Mouse (Mus musculus) hindbrain, embryonic 13.5 days (tissue): ENCODE measurements around the gene Armc9. TPM values are rescaled to one million over a fixed set of nuclear protein-coding genes. Genes with fewer than 3 reads are reported as not detected.

Experiments used
- ATAC-seq: fragments of 200-750 bp; cut with Nextera tagmentation; 2 replicates; pipeline ENCODE4 v1.8.0; 2017; ENCODE audit warnings: moderate TSS enrichment; ENCODE audit not compliant: low FRiP score
- H3K27ac ChIP-seq: fragments of 300-500 bp; sonication (generic); 2 replicates; pipeline ENCODE4 v1.5.1; 2015; ENCODE audit warnings: inconsistent platforms, mild to moderate bottlenecking, moderate library complexity
- H3K27me3 ChIP-seq: fragments of 300-500 bp; sonication (generic); 2 replicates; pipeline ENCODE4 v1.6.1; 2015; ENCODE audit warnings: mild to moderate bottlenecking, inconsistent platforms
- H3K36me3 ChIP-seq: fragments of 300-500 bp; sonication (generic); 2 replicates; pipeline ENCODE4 v1.6.1; 2015; ENCODE audit warnings: mild to moderate bottlenecking, inconsistent platforms
- H3K4me1 ChIP-seq: fragments of 300-500 bp; sonication (generic); replicated peaks from 2 replicates; pipeline ENCODE4 v1.6.1; 2015; ENCODE audit warnings: inconsistent platforms
- H3K4me2 ChIP-seq: fragments of 300-500 bp; sonication (generic); 2 replicates; pipeline ENCODE4 v1.6.1; 2015; ENCODE audit warnings: inconsistent platforms, mild to moderate bottlenecking, moderate library complexity
- H3K4me3 ChIP-seq: fragments of 300-500 bp; sonication (generic); 2 replicates; pipeline ENCODE4 v1.5.1; 2015; ENCODE audit warnings: mild to moderate bottlenecking, inconsistent platforms
- H3K9ac ChIP-seq: fragments of 300-500 bp; sonication (generic); 2 replicates; pipeline ENCODE4 v1.6.1; 2015; ENCODE audit warnings: mild to moderate bottlenecking, inconsistent platforms
- H3K9me3 ChIP-seq: fragments of 300-500 bp; sonication (generic); 2 replicates; pipeline ENCODE4 v1.6.1; 2016; ENCODE audit warnings: inconsistent platforms
- WGBS: fragments of 180-500 bp; shearing (Covaris S2); methylation state at CpG from one replicate; pipeline ENCODE4 v1.1.7; 2015; 5-methylcytosine and 5-hydroxymethylcytosine counted together
- polyA plus RNA-seq: library from polyadenylated mRNA; unstranded; fragments of >200 nt; fragmentation: Nextera tagmentation; extraction: Ambion mirVana; gene quantifications from 2 replicates; pipeline ENCODE4 v1.2.1, GENCODE M21; 2015

The Armc9 gene
- 31.9 and 34.7 TPM in 2 replicates for polyA plus RNA-seq

DNA sequence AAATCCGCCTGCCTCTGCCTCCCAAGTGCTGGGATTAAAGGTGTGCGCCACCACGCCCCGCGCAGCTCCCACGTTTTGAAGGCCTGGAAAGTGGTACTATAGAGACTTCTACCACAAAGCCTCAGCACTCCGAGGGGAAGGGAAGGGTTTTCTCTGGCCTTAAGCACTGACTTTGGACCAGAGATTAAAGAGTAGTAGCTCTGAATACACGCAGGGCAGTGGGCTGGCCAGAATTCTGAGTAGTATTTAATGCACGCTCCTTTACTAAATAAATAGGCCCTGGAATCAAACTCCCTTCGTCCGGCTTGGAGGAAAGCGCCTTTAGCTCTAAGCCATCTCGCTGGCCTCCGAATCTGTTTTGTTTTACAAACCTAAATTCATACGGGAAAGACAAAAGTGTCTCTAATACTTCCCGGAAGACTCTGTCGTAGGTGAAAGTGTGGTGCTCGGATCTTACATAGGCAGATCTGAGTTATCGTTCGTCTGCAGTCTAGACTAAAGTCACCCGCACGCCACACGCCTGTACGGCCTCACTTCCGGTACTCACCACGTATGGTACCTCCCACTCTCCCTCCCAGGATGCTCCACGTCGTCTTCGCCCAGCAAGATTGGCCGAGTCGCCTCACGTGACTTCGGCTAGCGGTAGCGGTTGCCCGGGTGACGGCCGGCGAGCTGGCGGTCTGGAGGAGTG is at the start of gene Armc9:
TSS of gene Armc9 (plus strand) at position 648 of the 691 bp plus-strand sequence.
- peak; percentile 100 for ATAC-seq
- Histone ChIP-seq H3K27me3 (no peaks in the 10 kb centered on the region), H3K4me3 (peak within 1 kb of the TSS; percentile 88), H3K9me3 (no peaks in the 10 kb centered on the region), H3K27ac (peak within 1 kb of the TSS; percentile 86), H3K36me3 (peaks cover 4% of the 10 kb centered on the region), H3K4me2 (peak within 1 kb of the TSS; percentile 84), H3K9ac (peak within 1 kb of the TSS; percentile 91), H3K4me1 (peaks cover 24% of the 10 kb centered on the region)
- 3% methylated on average over 40 of the region's 40 CpGs for WGBS

DNA sequence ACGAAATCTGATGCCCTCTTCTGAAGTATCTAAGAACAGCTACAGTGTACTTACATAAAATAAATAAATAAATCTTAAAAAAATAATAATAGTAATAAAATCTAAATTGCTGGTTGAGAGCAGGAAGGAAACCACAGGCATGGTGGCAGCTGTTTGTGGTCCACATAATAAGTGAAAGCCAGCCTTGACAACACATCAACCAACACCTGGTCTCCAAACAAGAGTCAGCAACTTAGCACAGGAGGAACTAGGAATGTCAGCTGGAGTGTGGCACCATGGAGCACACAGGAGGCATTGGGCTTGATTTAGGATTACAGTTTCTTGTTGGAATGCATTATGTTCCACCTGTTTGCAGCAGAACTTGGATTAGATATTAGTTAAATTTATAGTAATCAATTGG is 49.5 kb upstream of the Armc9 start:
- ATAC-seq, result no peak
- Histone ChIP-seq H3K4me2 (no peak overlapping the region), H3K4me3 (no peak overlapping the region), H3K36me3 (peaks cover 22% of the 10 kb centered on the region), H3K27ac (no peak overlapping the region), H3K9me3 (no peaks in the 10 kb centered on the region), H3K9ac (no peak overlapping the region), H3K4me1 (no peaks in the 10 kb centered on the region), H3K27me3 (no peaks in the 10 kb centered on the region)
- WGBS, result 94% methylated on average over 1 of the region's 1 CpGs

DNA sequence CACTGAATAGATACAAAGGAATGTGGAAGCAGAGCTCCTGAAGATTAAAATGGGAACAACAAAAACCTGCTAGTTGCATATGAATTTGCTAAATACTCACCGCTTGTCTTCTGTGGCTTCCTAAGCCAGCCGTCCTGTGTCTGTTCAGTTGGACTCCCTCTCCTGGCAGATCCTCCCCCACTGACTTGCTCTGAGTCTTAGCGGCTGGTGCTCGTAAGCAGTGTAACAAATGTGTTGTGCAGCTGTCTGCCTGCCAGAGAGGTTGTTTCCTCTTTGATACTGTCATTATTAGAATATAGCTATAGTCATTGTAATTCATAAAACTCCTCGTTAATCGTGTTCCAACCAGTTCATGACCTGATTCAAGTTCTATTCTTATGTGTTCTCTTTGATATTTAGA is 42.8 kb upstream of the Armc9 start, which contains the start of gene Htr2b:
TSS of gene Htr2b (minus strand) at position 192 of the 400 bp plus-strand sequence.
- WGBS, result 62% methylated on average over 6 of the region's 6 CpGs
- Histone ChIP-seq H3K9me3 (no peaks in the 10 kb centered on the region), H3K36me3 (peaks cover 14% of the 10 kb centered on the region), H3K4me1 (no peaks in the 10 kb centered on the region), H3K4me3 (no peak within 1 kb of the TSS), H3K27ac (no peak within 1 kb of the TSS), H3K9ac (no peak within 1 kb of the TSS), H3K4me2 (no peak within 1 kb of the TSS), H3K27me3 (no peaks in the 10 kb centered on the region)
- no peak for ATAC-seq

DNA sequence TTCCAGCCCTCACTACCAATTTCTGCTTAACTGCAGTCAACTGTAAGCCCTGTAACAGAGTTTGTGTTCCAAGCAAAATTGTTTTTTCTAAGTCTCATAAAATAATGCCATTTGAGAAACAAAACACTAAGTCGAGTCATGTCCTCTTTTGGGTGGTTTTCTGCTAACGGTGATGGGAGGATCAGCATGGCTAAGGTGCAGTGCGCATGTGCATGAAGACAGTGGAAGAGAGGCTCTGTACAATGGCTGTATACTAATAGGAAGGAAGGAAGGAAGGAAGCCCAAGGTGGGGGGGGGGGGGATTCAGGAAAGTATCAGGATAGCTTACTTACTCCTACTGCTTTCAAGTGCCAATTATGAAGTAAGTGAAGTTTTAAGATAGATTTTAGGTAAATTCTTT is 40.4 kb upstream of the Armc9 start:
- Histone ChIP-seq H3K4me3 (no peak overlapping the region), H3K9ac (no peak overlapping the region), H3K27me3 (no peaks in the 10 kb centered on the region), H3K4me2 (no peak overlapping the region), H3K9me3 (no peaks in the 10 kb centered on the region), H3K4me1 (no peaks in the 10 kb centered on the region), H3K27ac (no peak overlapping the region), H3K36me3 (peaks cover 29% of the 10 kb centered on the region)
- ATAC-seq, result no peak
- 91% methylated on average over 3 of the region's 3 CpGs for WGBS

DNA sequence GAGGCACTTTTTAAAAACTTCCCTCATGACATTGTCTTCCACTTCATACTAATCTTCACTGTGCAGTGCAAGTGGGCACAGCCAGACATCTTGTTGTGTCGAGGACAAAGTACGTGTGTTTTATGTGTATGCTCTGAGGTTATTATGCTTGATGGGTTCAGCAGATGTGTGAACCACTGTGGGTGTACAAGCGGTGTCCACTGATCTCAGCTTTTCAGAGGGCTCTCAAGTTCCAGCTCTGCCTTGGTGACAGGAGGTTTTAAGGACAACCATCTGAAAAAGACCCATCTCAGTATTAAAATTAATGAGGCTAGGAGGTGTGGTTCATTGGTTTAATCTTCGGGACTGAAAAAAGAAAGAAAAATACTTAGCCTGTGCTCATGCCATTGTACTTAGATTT is 35.0 kb upstream of the Armc9 start:
- H3K27ac ChIP-seq, result no peak overlapping the region
- no peak overlapping the region for H3K9ac ChIP-seq
- peaks cover 56% of the 10 kb centered on the region for H3K36me3 ChIP-seq
- no peak overlapping the region for H3K4me2 ChIP-seq
- H3K4me3 ChIP-seq, result no peak overlapping the region
- WGBS, result 93% methylated on average over 4 of the region's 4 CpGs
- no peaks in the 10 kb centered on the region for H3K27me3 ChIP-seq
- no peaks in the 10 kb centered on the region for H3K4me1 ChIP-seq
- no peaks in the 10 kb centered on the region for H3K9me3 ChIP-seq
- ATAC-seq, result no peak

DNA sequence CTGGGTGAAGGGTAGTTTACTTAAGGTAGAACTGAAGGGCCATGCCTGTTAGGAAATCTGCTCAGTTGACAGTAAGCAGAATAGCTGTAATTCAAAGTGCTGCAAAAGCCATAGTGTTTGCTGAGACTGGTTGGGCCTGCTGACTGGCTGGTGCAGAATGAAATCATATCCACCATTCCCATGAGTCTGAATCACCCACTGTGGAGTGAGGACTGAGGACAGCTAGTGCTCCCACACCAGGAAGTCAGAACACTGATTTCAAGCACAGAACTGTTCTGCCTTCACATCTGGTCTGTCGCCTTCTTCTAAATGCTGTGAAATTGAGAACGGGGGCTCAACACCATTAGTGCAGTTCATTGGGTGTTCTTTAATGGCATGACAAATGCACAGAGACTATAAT is 28.5 kb upstream of the Armc9 start:
- Histone ChIP-seq H3K4me2 (no peak overlapping the region), H3K36me3 (peaks cover 75% of the 10 kb centered on the region), H3K9me3 (no peaks in the 10 kb centered on the region), H3K27me3 (no peaks in the 10 kb centered on the region), H3K27ac (no peak overlapping the region), H3K9ac (no peak overlapping the region), H3K4me1 (no peaks in the 10 kb centered on the region), H3K4me3 (no peak overlapping the region)
- ATAC-seq, result no peak
- 90% methylated on average over 2 of the region's 2 CpGs for WGBS

DNA sequence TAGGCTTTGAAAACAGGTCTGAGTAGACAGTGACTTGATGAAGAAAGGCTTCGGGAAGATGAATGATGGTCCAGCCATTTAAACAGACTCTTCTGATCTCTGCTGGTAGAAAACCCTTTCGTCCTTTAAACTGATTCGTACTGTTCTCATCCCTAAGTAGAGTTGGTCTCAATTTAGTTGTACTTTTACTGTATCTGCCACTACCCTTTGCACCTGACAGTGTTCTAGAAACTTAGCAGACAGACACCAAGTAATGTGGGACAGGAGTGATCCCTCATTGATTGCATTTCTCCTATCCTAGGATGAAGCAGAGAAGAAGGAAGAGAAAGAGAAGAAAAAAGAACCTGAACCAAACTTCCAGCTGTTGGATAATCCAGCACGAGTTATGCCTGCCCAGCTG is 21.2 kb upstream of the Armc9 start, which contains the start of gene Gm21972:
TSS of gene Gm21972 (plus strand) at position 301 of the 400 bp plus-strand sequence.
- Histone ChIP-seq H3K9me3 (no peaks in the 10 kb centered on the region), H3K27ac (no peak within 1 kb of the TSS), H3K4me2 (no peak within 1 kb of the TSS), H3K27me3 (no peaks in the 10 kb centered on the region), H3K4me1 (no peaks in the 10 kb centered on the region), H3K9ac (no peak within 1 kb of the TSS), H3K4me3 (no peak within 1 kb of the TSS), H3K36me3 (peaks cover 84% of the 10 kb centered on the region)
- 96% methylated on average over 4 of the region's 4 CpGs for WGBS
- no peak for ATAC-seq

DNA sequence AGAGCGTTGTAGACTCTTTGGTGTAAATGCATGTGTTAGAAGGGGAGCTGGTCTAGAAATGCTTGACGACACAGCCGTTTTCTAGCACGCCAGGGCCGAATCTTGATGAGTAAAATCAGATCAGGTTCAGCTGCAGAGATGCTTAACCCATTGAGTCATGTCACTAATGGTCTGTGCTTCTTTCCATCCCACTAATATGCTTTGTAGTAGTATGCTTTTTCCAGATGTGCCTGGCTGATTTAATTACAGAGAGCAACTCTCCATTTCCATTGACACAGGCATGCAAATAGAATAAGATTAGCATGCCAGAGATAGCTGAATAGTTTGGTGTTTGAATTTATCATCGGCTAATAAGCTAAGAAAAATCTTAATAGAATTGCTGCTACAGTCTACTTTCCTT is 19.3 kb upstream of the Armc9 start:
- Histone ChIP-seq H3K36me3 (peaks cover 86% of the 10 kb centered on the region), H3K9ac (no peak overlapping the region), H3K9me3 (no peaks in the 10 kb centered on the region), H3K4me1 (no peaks in the 10 kb centered on the region), H3K27me3 (no peaks in the 10 kb centered on the region), H3K4me2 (no peak overlapping the region), H3K4me3 (no peak overlapping the region), H3K27ac (no peak overlapping the region)
- ATAC-seq, result no peak
- WGBS, result 85% methylated on average over 6 of the region's 6 CpGs

DNA sequence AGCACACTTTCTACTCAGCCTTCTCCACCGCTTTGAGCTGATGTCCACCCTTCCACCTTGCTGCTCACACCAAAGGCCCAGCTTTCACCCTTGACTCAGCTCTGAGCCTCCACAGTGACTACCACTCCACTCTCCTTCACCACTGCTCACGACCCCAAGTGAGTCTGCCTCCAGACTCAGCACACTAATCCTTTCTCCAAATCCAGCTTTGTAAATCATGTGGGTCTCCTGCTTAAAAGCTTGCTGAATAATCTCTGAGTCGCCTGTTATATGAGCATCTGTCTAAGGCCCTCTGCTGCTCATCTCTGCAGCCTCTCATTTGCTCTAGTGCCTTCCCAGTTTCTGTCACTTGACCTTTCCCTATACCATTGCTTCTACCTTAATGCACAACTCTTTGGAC is 13.5 kb upstream of the Armc9 start:
- no peak overlapping the region for H3K9ac ChIP-seq
- no peaks in the 10 kb centered on the region for H3K9me3 ChIP-seq
- no peak overlapping the region for H3K4me3 ChIP-seq
- H3K27ac ChIP-seq, result no peak overlapping the region
- H3K36me3 ChIP-seq, result peaks cover 71% of the 10 kb centered on the region
- H3K4me1 ChIP-seq, result no peaks in the 10 kb centered on the region
- no peak overlapping the region for H3K4me2 ChIP-seq
- 90% methylated on average over 3 of the region's 3 CpGs for WGBS
- no peaks in the 10 kb centered on the region for H3K27me3 ChIP-seq
- no peak for ATAC-seq

DNA sequence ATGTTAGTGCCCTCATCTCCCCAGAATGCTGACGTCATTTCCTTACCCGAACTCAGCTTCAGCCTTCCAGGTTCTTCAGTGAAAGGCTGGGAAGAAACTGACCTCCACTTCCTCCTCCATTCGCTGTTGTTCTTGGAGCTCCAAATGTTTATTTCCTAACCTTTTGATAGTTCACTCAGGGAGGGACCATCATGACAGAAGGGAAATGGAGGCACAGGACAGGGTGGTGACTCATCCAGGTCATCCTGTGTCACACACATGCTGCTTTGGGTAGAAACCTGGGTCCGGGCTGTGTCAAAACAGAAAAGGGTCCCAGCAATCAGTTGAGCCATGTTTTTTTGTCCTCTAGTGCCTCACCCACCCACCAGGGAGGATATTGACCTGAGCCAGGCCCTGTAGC is 11.4 kb upstream of the Armc9 start:
- peaks cover 52% of the 10 kb centered on the region for H3K36me3 ChIP-seq
- H3K9ac ChIP-seq, result 0 out of 2 replicates have a peak overlapping the region, but pooled peaks have one; percentile 5
- no peaks in the 10 kb centered on the region for H3K9me3 ChIP-seq
- WGBS, result 91% methylated on average over 4 of the region's 4 CpGs
- H3K27me3 ChIP-seq, result no peaks in the 10 kb centered on the region
- no peak overlapping the region for H3K4me2 ChIP-seq
- no peak overlapping the region for H3K4me3 ChIP-seq
- no peak for ATAC-seq
- no peaks in the 10 kb centered on the region for H3K4me1 ChIP-seq
- H3K27ac ChIP-seq, result no peak overlapping the region

DNA sequence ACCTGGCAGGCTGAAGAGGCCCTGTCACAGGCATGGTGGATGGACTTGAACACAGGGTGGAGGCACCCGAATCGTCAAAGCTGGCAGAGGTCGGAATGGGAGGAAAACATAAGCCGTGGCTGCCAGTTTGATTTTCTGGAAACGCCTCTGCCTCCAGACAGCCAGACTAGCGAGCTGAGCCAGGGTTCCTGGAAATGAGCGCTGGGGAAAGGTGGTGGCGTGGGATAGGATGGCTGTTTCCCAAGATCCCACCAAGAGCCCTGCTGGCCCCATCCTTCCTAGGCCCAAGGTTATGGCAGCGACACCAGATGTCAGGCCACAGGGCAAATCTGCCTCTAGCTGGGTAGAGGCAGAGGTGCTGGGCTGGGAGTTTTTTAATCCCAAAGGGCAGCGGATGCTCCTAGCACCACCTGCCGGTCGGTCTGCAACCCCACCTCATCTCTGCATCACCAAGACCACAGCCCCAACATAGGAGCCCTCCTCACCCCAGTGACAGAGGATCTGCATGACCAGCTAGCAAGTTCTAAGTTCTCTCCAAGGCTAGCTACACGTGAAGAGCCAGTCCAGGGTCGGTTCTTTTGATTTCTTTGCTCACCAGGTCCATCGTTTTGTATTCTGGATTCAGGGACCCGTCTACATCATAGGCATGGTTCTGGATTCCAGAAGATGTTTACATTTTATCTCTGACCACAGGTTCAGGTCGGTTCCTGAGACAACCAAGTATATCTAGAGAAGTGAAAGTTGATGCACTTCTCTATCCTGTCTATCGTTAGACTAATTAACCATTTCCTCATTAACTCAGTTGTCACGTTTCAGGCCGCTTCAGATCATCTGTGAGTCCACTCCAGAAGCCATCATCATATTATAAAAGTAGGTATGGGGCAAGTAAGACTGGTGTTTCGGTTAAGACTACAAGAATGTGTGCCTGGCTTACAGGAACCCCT is 10.3 kb upstream of the Armc9 start:
- Histone ChIP-seq H3K4me3 (no peak overlapping the region), H3K4me2 (no peak overlapping the region), H3K9me3 (no peaks in the 10 kb centered on the region), H3K4me1 (no peaks in the 10 kb centered on the region), H3K9ac (no peak overlapping the region), H3K27me3 (no peaks in the 10 kb centered on the region), H3K27ac (no peak overlapping the region), H3K36me3 (peaks cover 41% of the 10 kb centered on the region)
- no peak for ATAC-seq
- 84% methylated on average over 21 of the region's 21 CpGs for WGBS

DNA sequence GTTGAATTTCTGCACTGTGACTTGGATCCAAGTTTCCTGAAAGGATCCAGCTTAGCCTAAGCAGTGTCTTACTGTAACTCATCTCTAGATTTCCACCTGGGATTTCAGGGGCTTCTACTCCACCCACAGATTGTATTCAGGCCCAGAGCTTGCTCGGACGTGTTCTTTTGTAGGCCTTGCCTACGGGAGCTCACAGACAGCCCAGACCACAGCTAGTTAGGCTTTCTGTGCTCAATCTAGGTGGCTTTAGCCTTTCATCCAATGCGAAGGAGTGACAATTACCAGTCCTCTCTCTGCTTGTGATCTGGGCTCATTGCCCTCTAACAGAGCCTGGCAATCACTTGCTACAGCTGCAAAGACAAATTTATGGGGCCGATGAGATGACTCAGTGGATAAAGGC is 8.3 kb upstream of the Armc9 start:
- H3K4me1 ChIP-seq, result no peaks in the 10 kb centered on the region
- H3K9ac ChIP-seq, result no peak overlapping the region
- no peaks in the 10 kb centered on the region for H3K27me3 ChIP-seq
- no peak overlapping the region for H3K4me2 ChIP-seq
- peaks cover 24% of the 10 kb centered on the region for H3K36me3 ChIP-seq
- no peaks in the 10 kb centered on the region for H3K9me3 ChIP-seq
- 89% methylated on average over 5 of the region's 5 CpGs for WGBS
- ATAC-seq, result no peak
- no peak overlapping the region for H3K4me3 ChIP-seq
- H3K27ac ChIP-seq, result no peak overlapping the region
